Mouse (Mus musculus): ENCODE measurements around the gene Glrp1. TPM values are rescaled to one million over a fixed set of nuclear protein-coding genes. Genes with fewer than 3 reads are reported as not detected.

Gene Glrp1
- polyA plus RNA-seq, 1 experiment: 0.38 TPM

- Histone ChIP-seq H3K27ac (ENCODE audit: insufficient read depth, low read depth, low read length) (no peak overlapping the region), H3K4me1 (ENCODE audit: control insufficient read depth, insufficient read depth, low read length) (no peaks in the 10 kb centered on the region), H3K4me3 (ENCODE audit: insufficient read depth, low read length) (no peak overlapping the region)
- no peak for TF ChIP-seq CTCF (IDR thresholded peaks at IDR 0.05; ENCODE audit: low read depth, low read length)
- TF ChIP-seq POLR2A (IDR thresholded peaks at IDR 0.05; ENCODE audit: borderline replicate concordance, low read depth, low read length): no peak
Measured at GRCm38 (mm10) chr1:88454703-88455102, 55.2 kb downstream of the Glrp1 start.

- no peak for TF ChIP-seq CTCF (IDR thresholded peaks at IDR 0.05; ENCODE audit: low read depth, low read length)
- no peak for TF ChIP-seq POLR2A (IDR thresholded peaks at IDR 0.05; ENCODE audit: borderline replicate concordance, low read depth, low read length)
- Histone ChIP-seq H3K27ac (ENCODE audit: insufficient read depth, low read depth, low read length) (no peak overlapping the region), H3K4me1 (ENCODE audit: control insufficient read depth, insufficient read depth, low read length) (no peaks in the 10 kb centered on the region), H3K4me3 (ENCODE audit: insufficient read depth, low read length) (no peak overlapping the region)
Measured at GRCm38 (mm10) chr1:88452198-88452597, 57.7 kb downstream of the Glrp1 start.

GRCm38 (mm10) chr1:88450668-88451067 is 59.2 kb downstream of the Glrp1 start:
- no peak overlapping the region for H3K4me3 ChIP-seq (ENCODE audit: insufficient read depth, low read length)
- no peak overlapping the region for H3K27ac ChIP-seq (ENCODE audit: insufficient read depth, low read depth, low read length)
- TF ChIP-seq CTCF (IDR thresholded peaks at IDR 0.05; ENCODE audit: low read depth, low read length) (no peak), POLR2A (IDR thresholded peaks at IDR 0.05; ENCODE audit: borderline replicate concordance, low read depth, low read length) (no peak)
- no peaks in the 10 kb centered on the region for H3K4me1 ChIP-seq (ENCODE audit: control insufficient read depth, insufficient read depth, low read length)

Other genes with a start within 250 kb of the Glrp1 start
- gene Hjurp, start 232.4 kb downstream of the Glrp1 start, polyA plus RNA-seq (2012; ENCODE audit: insufficient read depth, insufficient read length, missing spikeins): 69.1 and 71.0 TPM in 2 replicates
- gene Trpm8, start 232.4 kb downstream of the Glrp1 start, polyA plus RNA-seq (2012; ENCODE audit: insufficient read depth, insufficient read length, missing spikeins): not detected in 2 replicates
- not detected in 2 replicates for gene Spp2, start 103.1 kb downstream of the Glrp1 start, polyA plus RNA-seq (2012; ENCODE audit: insufficient read depth, insufficient read length, missing spikeins)
- 146 and 151 TPM in 2 replicates for gene Arl4c, start 192.2 kb upstream of the Glrp1 start, polyA plus RNA-seq (2012; ENCODE audit: insufficient read depth, insufficient read length, missing spikeins)

Measured in bone marrow macrophage, adult 2 months (primary cell).